12 mouse cellular contexts compared by ENCODE assay signal in the genomic region with DNA sequence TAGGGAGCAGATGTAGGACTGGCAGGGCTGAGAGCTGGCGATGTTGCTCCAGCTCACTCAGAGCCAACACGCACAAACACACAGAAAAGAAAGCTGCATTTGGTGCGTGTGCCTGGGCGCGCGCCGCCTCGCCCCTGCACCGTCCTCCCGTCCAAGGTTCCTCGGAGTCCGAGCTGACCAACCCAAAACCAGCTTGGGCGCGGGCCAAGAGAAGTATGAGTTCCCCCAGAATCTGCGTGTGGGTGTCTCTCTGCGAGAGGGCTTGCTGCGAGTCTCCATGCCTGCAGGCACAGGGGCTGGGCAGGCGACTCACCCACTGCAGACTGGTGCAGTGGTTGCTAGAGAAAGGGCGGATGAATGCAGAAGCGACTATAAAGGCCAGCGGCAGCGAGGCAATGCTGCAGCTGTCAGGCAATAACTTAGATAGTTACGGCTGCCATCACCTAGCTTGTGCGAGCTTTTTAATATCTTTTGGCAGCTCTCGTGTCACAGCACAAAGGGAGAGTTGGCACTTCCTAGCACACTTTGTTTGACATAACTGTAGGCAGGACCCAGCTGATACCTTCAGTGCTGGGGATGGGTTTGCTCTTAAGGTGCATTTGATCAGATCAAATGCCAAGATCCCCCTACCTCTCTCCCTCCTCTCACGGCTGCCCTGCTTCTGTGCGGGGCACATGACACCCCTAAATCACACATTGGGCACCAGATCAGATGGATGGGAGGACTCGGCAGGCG.
DNase-seq lines count a peak whose midpoint lies in the region; ATAC-seq and TF ChIP-seq lines count a peak whose summit lies in the region.
"Had no signal": no experiment of that assay in that cellular context is flagged by ENCODE, and none has a peak within 500 bp of the region (broad histone marks: within the 10 kb centered on the region; RNA-seq: fewer than 3 reads in every experiment).

No protein-coding gene starts in this region.

- intact Hi-C loops in heart, adult 2 months (cut with DNase I) = loop anchor here (10.0 kb wide), 1 partner anchor 516 kb away; the partner anchor contains the start of gene Prox1

- peak overlapping the region; percentile 23; the same call in 1 of the 2 replicates for H3K4me3 ChIP-seq in heart, adult 2 months
- no peak overlapping the region for H3K4me3 ChIP-seq in heart, embryonic 11.5 days (ENCODE audit: low read depth, low read length)
- H3K4me3 ChIP-seq in lung, embryonic 16.5 days (ENCODE audit: low read length) = no peak overlapping the region
- no peak overlapping the region for H3K4me3 ChIP-seq in intestine, embryonic 16.5 days (ENCODE audit: low read length)
- H3K4me3 ChIP-seq: embryonic facial prominence, embryonic 15.5 days had no signal

- ATAC-seq in heart, embryonic 11.5 days (replicated peaks; ENCODE audit: insufficient number of reproducible peaks, low FRiP score, low TSS enrichment) = no peak
- no peak for ATAC-seq in lung, embryonic 16.5 days (ENCODE audit: low read depth)
- ATAC-seq in intestine, embryonic 16.5 days = no peak

- TF ChIP-seq POLR2A in heart, adult 2 months (IDR thresholded peaks at IDR 0.05; ENCODE audit: insufficient read depth, low read depth, low read length) = no peak

- no peaks in the 10 kb centered on the region for H3K36me3 ChIP-seq in heart, adult 2 months (ENCODE audit: control insufficient read depth, insufficient read depth, low read length)
- no peaks in the 10 kb centered on the region for H3K36me3 ChIP-seq in heart, embryonic 11.5 days (ENCODE audit: control insufficient read depth, insufficient read depth, low read length)
- H3K36me3 ChIP-seq in lung, embryonic 16.5 days (ENCODE audit: control insufficient read depth, insufficient read depth, low read length) = no peaks in the 10 kb centered on the region
- no peaks in the 10 kb centered on the region for H3K36me3 ChIP-seq in intestine, embryonic 16.5 days (ENCODE audit: control insufficient read depth, insufficient read depth, low read length)
- H3K36me3 ChIP-seq: embryonic facial prominence, embryonic 15.5 days had no signal

- no peak for TF ChIP-seq EP300 in heart, adult 2 months (IDR thresholded peaks at IDR 0.05; ENCODE audit: insufficient read depth, low read depth, low read length)

- no peaks in the 10 kb centered on the region for H3K4me1 ChIP-seq in heart, adult 2 months (ENCODE audit: control insufficient read depth, insufficient read depth, low read length)
- peaks cover 3% of the 10 kb centered on the region; the same call in 1 of the 2 replicates for H3K4me1 ChIP-seq in heart, embryonic 11.5 days (ENCODE audit: control insufficient read depth, insufficient read depth, low read length)
- no peaks in the 10 kb centered on the region for H3K4me1 ChIP-seq in lung, embryonic 16.5 days (replicated peaks; ENCODE audit: control insufficient read depth, insufficient read depth, low read length)
- H3K4me1 ChIP-seq in intestine, embryonic 16.5 days (ENCODE audit: control insufficient read depth, insufficient read depth, low read length) = no peaks in the 10 kb centered on the region
- H3K4me1 ChIP-seq: embryonic facial prominence, embryonic 15.5 days had no signal

- H3K9ac ChIP-seq in heart, adult 2 months (ENCODE audit: low read depth, low read length) = no peak overlapping the region
- H3K9ac ChIP-seq in heart, embryonic 11.5 days (ENCODE audit: low read depth, low read length) = no peak overlapping the region
- H3K9ac ChIP-seq in lung, embryonic 16.5 days (ENCODE audit: low read length) = no peak overlapping the region
- no peak overlapping the region for H3K9ac ChIP-seq in intestine, embryonic 16.5 days (ENCODE audit: low read depth, low read length)
- H3K9ac ChIP-seq: embryonic facial prominence, embryonic 15.5 days had no signal

- no peaks in the 10 kb centered on the region for H3K79me2 ChIP-seq in heart, adult 2 months (replicated peaks; ENCODE audit: control insufficient read depth, insufficient read depth, low read length)

- no peak for TF ChIP-seq CTCF in heart, adult 2 months (IDR thresholded peaks at IDR 0.05)

- no peak overlapping the region for H3K27ac ChIP-seq in heart, adult 2 months
- H3K27ac ChIP-seq in heart, embryonic 11.5 days (ENCODE audit: low read depth, low read length) = no peak overlapping the region
- H3K27ac ChIP-seq in lung, embryonic 16.5 days (ENCODE audit: low read length) = no peak overlapping the region
- H3K27ac ChIP-seq in intestine, embryonic 16.5 days (ENCODE audit: low read length) = no peak overlapping the region
- H3K27ac ChIP-seq: embryonic facial prominence, embryonic 15.5 days; macrophage had no signal

- H3K27me3 ChIP-seq in heart, adult 2 months (ENCODE audit: control insufficient read depth, insufficient read depth, low read length) = no peaks in the 10 kb centered on the region
- H3K27me3 ChIP-seq in heart, embryonic 11.5 days (ENCODE audit: control insufficient read depth, insufficient read depth, low read length) = no peaks in the 10 kb centered on the region
- no peaks in the 10 kb centered on the region for H3K27me3 ChIP-seq in lung, embryonic 16.5 days (ENCODE audit: control insufficient read depth, insufficient read depth, low read depth, low read length)
- no peaks in the 10 kb centered on the region for H3K27me3 ChIP-seq in intestine, embryonic 16.5 days (replicated peaks; ENCODE audit: control insufficient read depth, insufficient read depth, low read length)
- H3K27me3 ChIP-seq: embryonic facial prominence, embryonic 15.5 days had no signal

- no peak for DNase-seq in heart, adult 2 months
- no peak for DNase-seq in lung, postnatal 25 days (ENCODE audit: low spot score)
- peak; percentile 56 to 60 for DNase-seq in layer of hippocampus, postnatal 10 days (ENCODE audit: low spot score in 2 of 2)
- DNase-seq in right cerebral cortex, adult 18-20 months = peak; percentile 20
- no peak for DNase-seq in thymus, postnatal 14 days
- DNase-seq: heart, postnatal 4 days; thymus, postnatal 25 days had no signal

- no peaks in the 10 kb centered on the region for H3K9me3 ChIP-seq in heart, embryonic 11.5 days (replicated peaks; ENCODE audit: control insufficient read depth, low read length)
- H3K9me3 ChIP-seq in lung, embryonic 16.5 days (ENCODE audit: control insufficient read depth, low read length) = no peaks in the 10 kb centered on the region
- no peaks in the 10 kb centered on the region for H3K9me3 ChIP-seq in intestine, embryonic 16.5 days (ENCODE audit: control insufficient read depth, low read length)
- H3K9me3 ChIP-seq: embryonic facial prominence, embryonic 15.5 days had no signal

- H3K4me2 ChIP-seq in heart, embryonic 11.5 days = no peak overlapping the region
- H3K4me2 ChIP-seq in lung, embryonic 16.5 days (ENCODE audit: low read depth, low read length) = peak overlapping the region; percentile 4; the same call in 1 of the 2 replicates
- no peak overlapping the region for H3K4me2 ChIP-seq in intestine, embryonic 16.5 days (ENCODE audit: low read depth, low read length)
- H3K4me2 ChIP-seq: embryonic facial prominence, embryonic 15.5 days had no signal

- 55% methylated on average over 29 of the region's 29 CpGs for WGBS in heart, adult 2 months
- WGBS in heart, embryonic 11.5 days (ENCODE audit: insufficient replicate concordance) = 74% methylated on average over 29 of the region's 29 CpGs
- 54% methylated on average over 29 of the region's 29 CpGs for WGBS in lung, embryonic 16.5 days
- WGBS in intestine, embryonic 16.5 days = 68% methylated on average over 29 of the region's 29 CpGs

Comparison
In these comparisons a context has a peak if more than half of its experiments do, and no peak if none do; other contexts are left out.
1. DNase-seq: peak in layer of hippocampus, postnatal 10 days (2 of 2) and right cerebral cortex, adult 18-20 months (single experiment); none in heart, adult 2 months (0 of 2), lung, postnatal 25 days (single experiment) and thymus, postnatal 14 days (single experiment).